Mouse (Mus musculus): Measurements from ENCODE around the gene Bicra. TPM values are rescaled to one million over a fixed set of nuclear protein-coding genes. Genes with fewer than 3 reads are reported as not detected.

Gene Bicra
- polyA plus RNA-seq, 1 experiment: 35.5 TPM

DNA sequence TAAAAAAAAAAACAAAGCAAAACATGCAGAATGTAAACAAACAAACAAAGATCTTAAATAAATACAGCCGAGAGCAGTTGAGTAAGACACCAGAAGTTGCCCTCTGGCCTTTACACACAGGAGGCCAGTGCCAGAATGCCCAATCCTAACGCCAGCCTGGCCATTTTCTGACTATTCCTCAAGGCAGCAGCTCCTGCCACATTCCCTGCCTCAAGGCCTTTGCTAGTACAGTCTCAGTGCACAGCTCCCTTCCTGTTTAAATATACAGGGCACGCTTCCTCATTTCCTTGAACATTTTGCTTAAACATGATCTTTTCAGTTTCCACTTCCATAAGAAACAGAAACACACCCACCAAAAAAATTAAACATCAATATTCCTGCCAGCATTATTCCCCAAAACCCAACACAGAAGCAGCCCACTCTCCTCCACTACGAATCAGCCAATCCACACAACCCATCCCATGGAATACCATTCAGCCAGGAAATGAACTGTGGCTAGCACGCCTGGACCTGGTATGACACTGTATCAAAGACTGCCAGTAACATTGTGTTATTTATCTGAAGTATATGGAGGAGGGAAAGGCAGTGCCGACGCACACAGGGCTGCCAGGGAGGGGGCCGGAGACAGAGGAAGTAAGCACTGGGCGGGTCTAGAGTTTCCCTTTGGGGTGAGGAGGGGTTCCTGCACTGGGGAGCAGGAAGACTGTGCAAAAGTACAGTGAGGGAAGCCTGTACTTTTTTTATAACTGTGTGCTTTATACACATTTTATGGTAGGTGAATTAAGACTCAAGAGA is 29.5 kb downstream of the Bicra start:
- peak overlapping the region; percentile 95 for H3K27ac ChIP-seq (ENCODE audit: insufficient read depth, low read depth, low read length)
- TF ChIP-seq POLR2A (IDR thresholded peaks at IDR 0.05; ENCODE audit: borderline replicate concordance, low read depth, low read length) (no peak), CTCF (IDR thresholded peaks at IDR 0.05; ENCODE audit: low read depth, low read length) (no peak)
- H3K4me3 ChIP-seq (ENCODE audit: insufficient read depth, low read length): peak overlapping the region; percentile 39
- peaks cover 65% of the 10 kb centered on the region for H3K4me1 ChIP-seq (ENCODE audit: control insufficient read depth, insufficient read depth, low read length)

DNA sequence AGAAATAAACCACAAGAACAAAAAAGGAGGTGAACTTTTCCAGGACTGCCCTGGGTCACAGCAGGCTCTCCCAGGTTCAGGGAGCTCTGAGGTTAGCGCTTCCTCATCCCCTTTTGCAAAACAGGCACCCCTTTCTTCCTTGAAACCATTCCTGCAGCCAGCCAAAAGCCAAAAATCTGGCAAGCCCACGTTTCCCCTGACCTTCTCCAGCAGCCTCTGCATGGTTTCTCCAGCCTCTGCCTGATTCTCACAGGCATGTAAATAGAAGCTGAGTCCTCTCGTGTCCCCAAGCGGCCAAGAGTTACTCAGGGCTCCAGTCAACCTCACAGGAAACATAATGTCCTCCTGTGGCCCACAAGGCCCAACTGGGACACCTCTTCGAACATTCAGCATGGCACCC is 32.3 kb downstream of the Bicra start:
- peaks cover 64% of the 10 kb centered on the region for H3K4me1 ChIP-seq (ENCODE audit: control insufficient read depth, insufficient read depth, low read length)
- H3K27ac ChIP-seq (ENCODE audit: insufficient read depth, low read depth, low read length): no peak overlapping the region
- H3K4me3 ChIP-seq (ENCODE audit: insufficient read depth, low read length): no peak overlapping the region
- TF ChIP-seq CTCF (IDR thresholded peaks at IDR 0.05; ENCODE audit: low read depth, low read length): no peak
- TF ChIP-seq POLR2A (IDR thresholded peaks at IDR 0.05; ENCODE audit: borderline replicate concordance, low read depth, low read length): no peak

DNA sequence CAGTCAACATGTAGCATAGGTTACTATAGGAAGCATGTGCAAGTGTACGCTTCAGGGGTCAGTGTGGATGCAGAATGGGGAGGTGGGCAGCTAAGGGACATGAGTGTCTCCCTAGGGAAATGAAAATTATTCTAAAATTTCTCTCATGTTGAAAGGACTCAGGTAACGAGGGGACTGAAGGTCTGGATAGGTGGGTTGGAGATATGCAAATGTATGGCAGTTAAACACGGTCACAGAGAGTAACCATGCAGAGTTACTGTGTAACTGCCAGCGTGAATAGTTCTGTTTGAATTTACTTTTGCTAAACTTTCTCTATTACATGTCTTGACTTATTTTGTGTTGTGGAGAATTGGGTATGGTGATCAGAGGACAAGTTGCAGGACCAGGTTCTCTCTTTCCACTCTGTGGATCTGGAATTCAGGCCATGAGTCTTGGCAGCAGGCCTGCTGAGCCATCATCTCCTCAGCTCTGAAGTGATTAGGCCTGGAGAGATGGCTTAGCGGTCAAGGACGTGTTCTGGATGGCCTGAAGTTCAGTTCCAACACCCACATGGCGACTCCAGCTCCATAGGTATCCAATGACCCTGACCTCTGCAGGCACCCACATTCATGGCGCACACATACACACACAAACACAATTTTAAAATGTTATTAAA is 33.1 kb downstream of the Bicra start:
- Histone ChIP-seq H3K4me3 (ENCODE audit: insufficient read depth, low read length) (no peak overlapping the region), H3K4me1 (ENCODE audit: control insufficient read depth, insufficient read depth, low read length) (peaks cover 64% of the 10 kb centered on the region), H3K27ac (ENCODE audit: insufficient read depth, low read depth, low read length) (no peak overlapping the region)
- no peak for TF ChIP-seq POLR2A (IDR thresholded peaks at IDR 0.05; ENCODE audit: borderline replicate concordance, low read depth, low read length)
- no peak for TF ChIP-seq CTCF (IDR thresholded peaks at IDR 0.05; ENCODE audit: low read depth, low read length)

DNA sequence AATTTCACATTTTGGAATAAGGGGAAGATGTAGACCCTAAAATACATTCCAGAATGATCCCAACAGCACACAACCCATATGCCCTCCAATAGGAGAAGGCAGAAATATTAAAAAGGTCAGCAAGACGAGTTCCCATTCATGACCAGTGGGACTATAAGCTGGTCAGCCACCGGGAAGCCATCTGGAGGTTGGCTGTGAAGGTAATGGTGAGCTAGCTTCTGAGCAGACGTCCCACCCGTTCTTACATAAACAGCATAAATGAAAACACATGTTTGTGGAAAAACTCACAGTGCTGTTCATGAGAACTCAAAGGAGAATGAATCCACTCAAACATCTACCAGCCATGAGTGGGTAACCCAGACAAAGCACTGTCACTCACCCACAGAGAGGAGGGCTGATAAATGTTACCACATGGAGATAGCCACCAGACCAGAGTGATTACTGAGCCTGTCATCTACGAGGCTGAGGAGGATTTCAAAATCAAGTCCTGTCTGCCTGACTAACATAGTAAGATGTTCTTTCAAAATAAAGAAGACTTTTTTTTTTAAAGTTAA is 33.9 kb downstream of the Bicra start:
- peaks cover 57% of the 10 kb centered on the region for H3K4me1 ChIP-seq (ENCODE audit: control insufficient read depth, insufficient read depth, low read length)
- H3K27ac ChIP-seq (ENCODE audit: insufficient read depth, low read depth, low read length): no peak overlapping the region
- H3K4me3 ChIP-seq (ENCODE audit: insufficient read depth, low read length): no peak overlapping the region
- no peak for TF ChIP-seq CTCF (IDR thresholded peaks at IDR 0.05; ENCODE audit: low read depth, low read length)
- no peak for TF ChIP-seq POLR2A (IDR thresholded peaks at IDR 0.05; ENCODE audit: borderline replicate concordance, low read depth, low read length)

- H3K27ac ChIP-seq (ENCODE audit: insufficient read depth, low read depth, low read length): no peak overlapping the region
- H3K4me1 ChIP-seq (ENCODE audit: control insufficient read depth, insufficient read depth, low read length): peaks cover 56% of the 10 kb centered on the region
- H3K4me3 ChIP-seq (ENCODE audit: insufficient read depth, low read length): no peak overlapping the region
- TF ChIP-seq POLR2A (IDR thresholded peaks at IDR 0.05; ENCODE audit: borderline replicate concordance, low read depth, low read length) (no peak), CTCF (IDR thresholded peaks at IDR 0.05; ENCODE audit: low read depth, low read length) (peak; percentile 26; the same call in 1 of the 2 replicates)
Observed at GRCm38 (mm10) chr7:16012576-16013263, 35.0 kb downstream of the Bicra start.

GRCm38 (mm10) chr7:16011418-16012085 is 36.2 kb downstream of the Bicra start:
- TF ChIP-seq CTCF (IDR thresholded peaks at IDR 0.05; ENCODE audit: low read depth, low read length) (no peak), POLR2A (IDR thresholded peaks at IDR 0.05; ENCODE audit: borderline replicate concordance, low read depth, low read length) (no peak)
- Histone ChIP-seq H3K27ac (ENCODE audit: insufficient read depth, low read depth, low read length) (no peak overlapping the region), H3K4me3 (ENCODE audit: insufficient read depth, low read length) (no peak overlapping the region), H3K4me1 (ENCODE audit: control insufficient read depth, insufficient read depth, low read length) (peaks cover 46% of the 10 kb centered on the region)

DNA sequence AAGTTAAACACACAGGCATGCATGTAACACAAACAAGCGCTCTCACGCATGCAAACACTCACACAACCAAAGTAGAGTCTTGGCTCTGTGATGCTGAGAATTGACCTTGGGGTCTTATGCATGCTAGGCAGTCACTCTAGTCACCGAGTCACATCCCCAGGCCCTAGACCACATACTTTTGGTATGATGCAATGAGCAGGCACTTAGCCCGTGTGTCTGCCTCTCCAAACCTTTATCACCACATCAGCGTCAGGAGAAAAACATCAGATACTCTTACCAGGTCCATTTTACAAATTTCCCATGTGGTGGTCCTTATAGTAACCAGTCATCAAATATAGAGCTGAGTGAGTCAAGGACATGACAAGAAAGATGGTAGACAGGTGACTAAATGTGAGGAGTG is 37.1 kb downstream of the Bicra start:
- H3K27ac ChIP-seq (ENCODE audit: insufficient read depth, low read depth, low read length): no peak overlapping the region
- peaks cover 46% of the 10 kb centered on the region for H3K4me1 ChIP-seq (ENCODE audit: control insufficient read depth, insufficient read depth, low read length)
- H3K4me3 ChIP-seq (ENCODE audit: insufficient read depth, low read length): no peak overlapping the region
- TF ChIP-seq POLR2A (IDR thresholded peaks at IDR 0.05; ENCODE audit: borderline replicate concordance, low read depth, low read length) (no peak), CTCF (IDR thresholded peaks at IDR 0.05; ENCODE audit: low read depth, low read length) (no peak)

GRCm38 (mm10) chr7:16009636-16010035 is 38.1 kb downstream of the Bicra start:
- TF ChIP-seq POLR2A (IDR thresholded peaks at IDR 0.05; ENCODE audit: borderline replicate concordance, low read depth, low read length) (no peak), CTCF (IDR thresholded peaks at IDR 0.05; ENCODE audit: low read depth, low read length) (no peak)
- no peak overlapping the region for H3K4me3 ChIP-seq (ENCODE audit: insufficient read depth, low read length)
- no peak overlapping the region for H3K27ac ChIP-seq (ENCODE audit: insufficient read depth, low read depth, low read length)
- H3K4me1 ChIP-seq (ENCODE audit: control insufficient read depth, insufficient read depth, low read length): peaks cover 44% of the 10 kb centered on the region

DNA sequence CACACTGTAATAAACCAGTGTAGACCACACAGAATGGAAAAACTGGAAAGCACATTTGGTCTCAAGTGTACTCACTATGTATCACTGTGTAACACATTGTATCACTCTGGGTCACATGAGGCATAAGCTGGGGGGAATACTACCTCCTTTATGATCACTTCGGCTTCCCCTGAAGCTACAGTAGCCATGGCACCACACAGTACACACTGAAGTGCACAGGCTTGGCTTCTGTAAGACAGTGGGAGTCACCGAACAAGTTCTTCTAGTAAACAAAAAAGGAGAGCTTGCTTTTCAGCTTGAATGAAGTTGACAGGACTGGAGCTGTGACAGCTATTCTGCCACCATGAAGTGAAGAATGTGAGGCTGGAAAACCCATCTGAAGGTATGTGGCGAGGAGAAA is 42.7 kb downstream of the Bicra start:
- peaks cover 59% of the 10 kb centered on the region for H3K4me1 ChIP-seq (ENCODE audit: control insufficient read depth, insufficient read depth, low read length)
- H3K4me3 ChIP-seq (ENCODE audit: insufficient read depth, low read length): no peak overlapping the region
- TF ChIP-seq POLR2A (IDR thresholded peaks at IDR 0.05; ENCODE audit: borderline replicate concordance, low read depth, low read length) (no peak), CTCF (IDR thresholded peaks at IDR 0.05; ENCODE audit: low read depth, low read length) (no peak)
- no peak overlapping the region for H3K27ac ChIP-seq (ENCODE audit: insufficient read depth, low read depth, low read length)
